Mouse (Mus musculus): Measurements from ENCODE around the gene Plbd2. TPM values are rescaled to one million over a fixed set of nuclear protein-coding genes. Genes with fewer than 3 reads are reported as not detected.
"Not testable (repeated sequence)": the region's sequence is repeated elsewhere in the genome, so short reads cannot be mapped to it uniquely, and the experiment has no call there.

The Plbd2 gene
- polyA plus RNA-seq, 1 experiment: 0.83 TPM

- Histone ChIP-seq H3K4me1 (ENCODE audit: control insufficient read depth) (peaks cover 31% of the 10 kb centered on the region), H3K9me3 (ENCODE audit: control insufficient read depth, low read length) (no peaks in the 10 kb centered on the region), H3K36me3 (ENCODE audit: control insufficient read depth) (peaks cover 13% of the 10 kb centered on the region), H3K4me3 (replicated peaks) (peak overlapping the region; percentile 81), H3K27me3 (ENCODE audit: control insufficient read depth) (no peaks in the 10 kb centered on the region)
- TF ChIP-seq GATA1 (IDR thresholded peaks at IDR 0.05; ENCODE audit: low read length) (no peak), TAL1 (IDR thresholded peaks at IDR 0.05; ENCODE audit: low read length) (no peak)
These were observed 1.2 kb downstream of the Plbd2 start for GRCm38 (mm10) chr5:120502147-120502621.

DNA sequence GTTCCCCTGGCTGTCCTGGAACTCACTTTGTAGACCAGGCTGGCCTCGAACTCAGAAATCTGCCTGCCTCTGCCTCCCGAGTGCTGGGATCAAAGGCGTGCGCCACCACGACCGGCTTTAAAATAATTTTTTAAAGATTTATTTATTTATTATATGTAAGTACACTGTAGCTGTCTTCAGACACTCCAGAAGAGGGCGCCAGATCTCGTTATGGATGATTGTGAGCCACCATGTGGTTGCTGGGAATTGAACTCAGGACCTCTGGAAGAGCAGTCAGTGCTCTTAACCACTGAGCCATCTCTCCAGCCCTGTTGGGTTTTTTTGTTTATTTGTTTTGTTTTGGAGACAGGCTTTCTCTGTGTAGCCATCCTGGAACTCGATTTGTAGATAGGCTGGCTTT, 2.8 kb downstream of the Plbd2 start:
- H3K36me3 ChIP-seq (ENCODE audit: control insufficient read depth): peaks cover 17% of the 10 kb centered on the region

GRCm38 (mm10) chr5:120499202-120499601, 4.2 kb downstream of the Plbd2 start:
- Histone ChIP-seq H3K27me3 (ENCODE audit: control insufficient read depth) (no peaks in the 10 kb centered on the region), H3K4me3 (replicated peaks) (no peak overlapping the region), H3K4me1 (ENCODE audit: control insufficient read depth) (peaks cover 21% of the 10 kb centered on the region), H3K36me3 (ENCODE audit: control insufficient read depth) (peaks cover 30% of the 10 kb centered on the region), H3K9me3 (ENCODE audit: control insufficient read depth, low read length) (no peaks in the 10 kb centered on the region)
- TF ChIP-seq GATA1 (IDR thresholded peaks at IDR 0.05; ENCODE audit: low read length): no peak
- TF ChIP-seq TAL1 (IDR thresholded peaks at IDR 0.05; ENCODE audit: low read length): no peak

More for the DNA sequence above, 2.8 kb downstream of the Plbd2 start:
- not testable (repeated sequence) for H3K4me3 ChIP-seq (replicated peaks); H3K9me3 ChIP-seq (ENCODE audit: control insufficient read depth, low read length); H3K27me3 ChIP-seq (ENCODE audit: control insufficient read depth)
- peaks cover 29% of the 10 kb centered on the region for H3K4me1 ChIP-seq (ENCODE audit: control insufficient read depth)

DNA sequence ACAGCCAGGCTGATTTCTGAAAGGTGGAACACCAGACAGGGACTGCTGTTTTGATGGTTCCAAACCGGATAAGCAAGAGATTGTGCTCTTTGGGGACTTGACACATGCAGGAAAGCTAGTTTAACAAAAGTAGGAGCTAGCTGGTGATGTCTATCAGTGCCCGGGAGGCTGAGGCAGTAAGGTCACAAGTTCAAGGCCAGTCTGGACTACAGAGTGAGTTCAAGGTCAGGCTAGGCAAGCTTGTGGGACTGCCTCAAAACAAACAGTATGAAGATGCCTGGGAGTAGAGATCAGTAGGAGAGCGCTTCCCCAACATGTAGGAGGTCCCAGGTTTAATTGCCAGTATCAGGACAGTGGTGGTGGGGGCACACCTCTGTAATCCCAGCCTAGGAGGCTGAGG, 6.4 kb downstream of the Plbd2 start:
- Histone ChIP-seq H3K36me3 (ENCODE audit: control insufficient read depth) (peaks cover 50% of the 10 kb centered on the region), H3K4me3 (replicated peaks) (no peak overlapping the region), H3K9me3 (ENCODE audit: control insufficient read depth, low read length) (no peaks in the 10 kb centered on the region), H3K4me1 (ENCODE audit: control insufficient read depth) (peaks cover 5% of the 10 kb centered on the region), H3K27me3 (ENCODE audit: control insufficient read depth) (no peaks in the 10 kb centered on the region)
- TF ChIP-seq GATA1 (IDR thresholded peaks at IDR 0.05; ENCODE audit: low read length): no peak
- no peak for TF ChIP-seq TAL1 (IDR thresholded peaks at IDR 0.05; ENCODE audit: low read length)

- Histone ChIP-seq H3K4me1 (ENCODE audit: control insufficient read depth) (peaks cover 3% of the 10 kb centered on the region), H3K9me3 (ENCODE audit: control insufficient read depth, low read length) (no peaks in the 10 kb centered on the region), H3K36me3 (ENCODE audit: control insufficient read depth) (peaks cover 58% of the 10 kb centered on the region), H3K4me3 (replicated peaks) (no peak overlapping the region), H3K27me3 (ENCODE audit: control insufficient read depth) (no peaks in the 10 kb centered on the region)
- TF ChIP-seq TAL1 (IDR thresholded peaks at IDR 0.05; ENCODE audit: low read length): no peak
- no peak for TF ChIP-seq GATA1 (IDR thresholded peaks at IDR 0.05; ENCODE audit: low read length)
These were observed 7.7 kb downstream of the Plbd2 start for GRCm38 (mm10) chr5:120495703-120496226.

- H3K9me3 ChIP-seq (ENCODE audit: control insufficient read depth, low read length): no peaks in the 10 kb centered on the region
- no peaks in the 10 kb centered on the region for H3K27me3 ChIP-seq (ENCODE audit: control insufficient read depth)
- no peak overlapping the region for H3K4me3 ChIP-seq (replicated peaks)
- peaks cover 58% of the 10 kb centered on the region for H3K36me3 ChIP-seq (ENCODE audit: control insufficient read depth)
- H3K4me1 ChIP-seq (ENCODE audit: control insufficient read depth): peaks cover 3% of the 10 kb centered on the region
- TF ChIP-seq GATA1 (IDR thresholded peaks at IDR 0.05; ENCODE audit: low read length): no peak
These were observed 8.2 kb downstream of the Plbd2 start for GRCm38 (mm10) chr5:120495064-120495702.

- Histone ChIP-seq H3K4me1 (ENCODE audit: control insufficient read depth) (no peaks in the 10 kb centered on the region), H3K9me3 (ENCODE audit: control insufficient read depth, low read length) (no peaks in the 10 kb centered on the region), H3K4me3 (replicated peaks) (no peak overlapping the region), H3K36me3 (ENCODE audit: control insufficient read depth) (peaks cover 53% of the 10 kb centered on the region), H3K27me3 (ENCODE audit: control insufficient read depth) (no peaks in the 10 kb centered on the region)
- TF ChIP-seq GATA1 (IDR thresholded peaks at IDR 0.05; ENCODE audit: low read length): no peak
- TF ChIP-seq TAL1 (IDR thresholded peaks at IDR 0.05; ENCODE audit: low read length): no peak
These were observed 9.5 kb downstream of the Plbd2 start for GRCm38 (mm10) chr5:120493873-120494395.

DNA sequence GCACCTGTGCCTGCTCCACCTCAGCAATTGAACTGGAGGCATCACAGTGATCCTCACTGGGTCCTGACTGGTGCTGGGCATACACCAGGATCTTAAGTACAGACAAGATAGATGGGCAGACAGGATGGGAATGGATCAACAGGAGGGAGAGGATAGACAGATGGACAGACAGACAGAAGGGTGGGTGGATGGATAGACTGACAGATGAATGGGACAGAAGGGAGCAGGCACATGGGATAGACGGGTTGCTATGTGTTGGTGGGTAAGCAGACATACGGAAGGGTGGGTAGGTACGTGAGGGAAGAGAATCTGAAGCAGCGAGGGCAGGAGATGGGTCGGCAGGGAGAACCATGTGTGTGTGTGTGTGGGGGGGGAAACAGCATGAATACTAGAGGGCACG, 10.0 kb downstream of the Plbd2 start:
- Histone ChIP-seq H3K4me3 (replicated peaks) (no peak overlapping the region), H3K27me3 (ENCODE audit: control insufficient read depth) (no peaks in the 10 kb centered on the region), H3K4me1 (ENCODE audit: control insufficient read depth) (no peaks in the 10 kb centered on the region), H3K9me3 (ENCODE audit: control insufficient read depth, low read length) (no peaks in the 10 kb centered on the region), H3K36me3 (ENCODE audit: control insufficient read depth) (peaks cover 49% of the 10 kb centered on the region)
- no peak for TF ChIP-seq GATA1 (IDR thresholded peaks at IDR 0.05; ENCODE audit: low read length)
- TF ChIP-seq TAL1 (IDR thresholded peaks at IDR 0.05; ENCODE audit: low read length): no peak

- Histone ChIP-seq H3K4me3 (replicated peaks) (no peak overlapping the region), H3K27me3 (ENCODE audit: control insufficient read depth) (no peaks in the 10 kb centered on the region), H3K9me3 (ENCODE audit: control insufficient read depth, low read length) (no peaks in the 10 kb centered on the region), H3K36me3 (ENCODE audit: control insufficient read depth) (peaks cover 53% of the 10 kb centered on the region), H3K4me1 (ENCODE audit: control insufficient read depth) (no peaks in the 10 kb centered on the region)
- TF ChIP-seq GATA1 (IDR thresholded peaks at IDR 0.05; ENCODE audit: low read length) (no peak), TAL1 (IDR thresholded peaks at IDR 0.05; ENCODE audit: low read length) (no peak)
These were observed 11.0 kb downstream of the Plbd2 start for GRCm38 (mm10) chr5:120492437-120492836.

Data from erythroblast, embryonic 14.5 days (primary cell).